Mouse (Mus musculus): Measurements from ENCODE around the gene Baat. TPM values are rescaled to one million over a fixed set of nuclear protein-coding genes. Genes with fewer than 3 reads are reported as not detected.
A peak's percentile ranks its signal among the peaks of the same experiment; 100 is the strongest.
"Not testable (repeated sequence)": the region's sequence is repeated elsewhere in the genome, so short reads cannot be mapped to it uniquely, and the experiment has no call there.

The Baat gene
- total RNA-seq, 2 experiments from 2014 or later, result 0.36 TPM; not detected in 1

GRCm38 (mm10) chr4:49520572-49521340 is 14.4 kb upstream of the Baat start, which contains the start of the genes Mrpl50 and Zfp189:
Gene Mrpl50, minus strand, starts transcription at chr4:49521093.
Gene Zfp189, plus strand, starts transcription at chr4:49521176.
- no peak for TF ChIP-seq CTCF (conservative IDR thresholded peaks at IDR 0.05)
- peak; percentile 95 to 99 for DNase-seq (ENCODE audit: low spot score in 2 of 2)
- peak within 1 kb of the TSS; percentile 94 for H3K27ac ChIP-seq
- peak within 1 kb of the TSS; percentile 94 for H3K4me3 ChIP-seq

- no peak for DNase-seq (ENCODE audit: low spot score in 2 of 2)
- peak; percentile 34 for TF ChIP-seq CTCF (conservative IDR thresholded peaks at IDR 0.05)
- Histone ChIP-seq H3K4me3 (peak overlapping the region; percentile 8; the same call in 1 of the 2 replicates), H3K27ac (no peak overlapping the region)
Measured at GRCm38 (mm10) chr4:49519476-49519875, 13.1 kb upstream of the Baat start.

- TF ChIP-seq CTCF (conservative IDR thresholded peaks at IDR 0.05), result no peak
- Histone ChIP-seq H3K4me3 (no peak overlapping the region), H3K27ac (no peak overlapping the region)
- DNase-seq (ENCODE audit: low spot score in 2 of 2), result no peak
Measured at GRCm38 (mm10) chr4:49514441-49514840, 8.1 kb upstream of the Baat start.

GRCm38 (mm10) chr4:49512636-49513035 is 6.3 kb upstream of the Baat start:
- no peak overlapping the region for H3K27ac ChIP-seq
- no peak for DNase-seq (ENCODE audit: low spot score in 2 of 2)
- no peak overlapping the region for H3K4me3 ChIP-seq

GRCm38 (mm10) chr4:49510236-49510835 is 4.0 kb upstream of the Baat start:
- DNase-seq (ENCODE audit: low spot score in 2 of 2); H3K27ac ChIP-seq; H3K4me3 ChIP-seq: not testable (repeated sequence)

More at GRCm38 (mm10) chr4:49512636-49513035, 6.3 kb upstream of the Baat start:
- no peak for TF ChIP-seq CTCF (conservative IDR thresholded peaks at IDR 0.05)

- H3K27ac ChIP-seq, result no peak overlapping the region
- DNase-seq (ENCODE audit: low spot score in 2 of 2), result no peak
- no peak overlapping the region for H3K4me3 ChIP-seq
- TF ChIP-seq CTCF (conservative IDR thresholded peaks at IDR 0.05), result no peak
Measured at GRCm38 (mm10) chr4:49509183-49509582, 2.8 kb upstream of the Baat start.

- no peak overlapping the region for H3K27ac ChIP-seq
- no peak for DNase-seq (ENCODE audit: low spot score in 2 of 2)
- TF ChIP-seq CTCF (conservative IDR thresholded peaks at IDR 0.05), result no peak
- no peak overlapping the region for H3K4me3 ChIP-seq
Measured at GRCm38 (mm10) chr4:49503563-49503962, 2.8 kb downstream of the Baat start.

- not testable (repeated sequence) for H3K4me3 ChIP-seq; H3K27ac ChIP-seq; DNase-seq (ENCODE audit: low spot score in 2 of 2)
Measured at GRCm38 (mm10) chr4:49485934-49486650, 20.3 kb downstream of the Baat start.

GRCm38 (mm10) chr4:49485442-49485841 is 20.9 kb downstream of the Baat start:
- Histone ChIP-seq H3K4me3 (no peak overlapping the region), H3K27ac (no peak overlapping the region)
- TF ChIP-seq CTCF (conservative IDR thresholded peaks at IDR 0.05), result no peak
- DNase-seq (ENCODE audit: low spot score in 2 of 2), result no peak

- DNase-seq (ENCODE audit: low spot score in 2 of 2), result no peak
- Histone ChIP-seq H3K27ac (no peak overlapping the region), H3K4me3 (no peak overlapping the region)
- no peak for TF ChIP-seq CTCF (conservative IDR thresholded peaks at IDR 0.05)
Measured at GRCm38 (mm10) chr4:49480896-49481295, 25.5 kb downstream of the Baat start.

GRCm38 (mm10) chr4:49480104-49480760 is 26.1 kb downstream of the Baat start:
- no peak overlapping the region for H3K4me3 ChIP-seq
- no peak for DNase-seq (ENCODE audit: low spot score in 2 of 2)
- TF ChIP-seq CTCF (conservative IDR thresholded peaks at IDR 0.05), result no peak

GRCm38 (mm10) chr4:49479035-49479434 is 27.3 kb downstream of the Baat start:
- not testable (repeated sequence) for H3K27ac ChIP-seq; DNase-seq (ENCODE audit: low spot score in 2 of 2); H3K4me3 ChIP-seq

More at GRCm38 (mm10) chr4:49480104-49480760, 26.1 kb downstream of the Baat start:
- H3K27ac ChIP-seq, result no peak overlapping the region
